Mouse (Mus musculus) CH12.LX (cell line): ENCODE results near the gene Anpep.

Experiments
- CTCF ChIP-seq, 2 experiments: IDR thresholded peaks in 1 of 2; conservative IDR thresholded peaks in 1 of 2; 2 replicates each; pipeline ENCODE4 v1.5.1; 2011 to 2012; ENCODE audit warnings: low read depth in 2 of 2, low read length in 2 of 2, improper control_type of control experiment in 1 of 2, inconsistent platforms in 1 of 2, mild to moderate bottlenecking in 1 of 2, moderate library complexity in 1 of 2
- EP300 ChIP-seq: IDR thresholded peaks from 2 replicates; pipeline ENCODE4 v1.6.1; 2011; ENCODE audit warnings: low read length, improper control_type of control experiment
- HCFC1 ChIP-seq: IDR thresholded peaks from 2 replicates; pipeline ENCODE4 v1.6.1; 2012; ENCODE audit warnings: low read depth, mild to moderate bottlenecking, inconsistent platforms, low read length, improper control_type of control experiment
- KAT2A ChIP-seq: IDR thresholded peaks from 2 replicates; pipeline ENCODE4 v1.6.1; 2012; ENCODE audit warnings: low read length, improper control_type of control experiment, inconsistent platforms; ENCODE audit not compliant: insufficient replicate concordance
- MAX ChIP-seq: IDR thresholded peaks from 2 replicates; pipeline ENCODE4 v1.6.1; 2011; ENCODE audit warnings: low read length, improper control_type of control experiment
- ZNF384 ChIP-seq: IDR thresholded peaks from 2 replicates; pipeline ENCODE4 v1.6.1; 2012; ENCODE audit warnings: low read depth, low read length, improper control_type of control experiment, inconsistent platforms

DNA sequence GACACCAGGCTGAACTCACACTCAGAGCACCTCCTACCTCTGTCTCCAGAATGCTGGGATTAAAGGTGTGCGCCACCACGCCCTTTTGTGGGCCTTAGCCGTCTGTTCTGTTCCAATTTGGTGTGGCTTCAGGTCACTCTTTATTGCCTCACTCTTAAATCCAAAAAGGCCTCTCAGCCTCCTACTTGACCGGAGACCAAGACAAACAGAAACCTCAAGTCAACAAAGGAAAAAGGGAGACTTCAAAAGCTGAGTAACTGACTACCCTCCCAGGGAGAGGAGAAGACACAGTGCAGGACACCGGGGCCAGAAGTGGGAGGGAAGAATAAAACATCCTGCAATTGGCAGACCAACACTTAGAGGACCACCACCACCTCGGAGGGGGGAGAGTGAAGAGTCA, 29.7 kb downstream of the Anpep start:
- TF ChIP-seq KAT2A (no peak), CTCF (conservative IDR thresholded peaks at IDR 0.05 in 1 of 2, IDR thresholded peaks at IDR 0.05 in 1 of 2; ENCODE audit: low read depth in 2 of 2, low read length in 2 of 2) (no peak), MAX (no peak), EP300 (no peak), HCFC1 (no peak), ZNF384 (no peak)
